In the genomic region with DNA sequence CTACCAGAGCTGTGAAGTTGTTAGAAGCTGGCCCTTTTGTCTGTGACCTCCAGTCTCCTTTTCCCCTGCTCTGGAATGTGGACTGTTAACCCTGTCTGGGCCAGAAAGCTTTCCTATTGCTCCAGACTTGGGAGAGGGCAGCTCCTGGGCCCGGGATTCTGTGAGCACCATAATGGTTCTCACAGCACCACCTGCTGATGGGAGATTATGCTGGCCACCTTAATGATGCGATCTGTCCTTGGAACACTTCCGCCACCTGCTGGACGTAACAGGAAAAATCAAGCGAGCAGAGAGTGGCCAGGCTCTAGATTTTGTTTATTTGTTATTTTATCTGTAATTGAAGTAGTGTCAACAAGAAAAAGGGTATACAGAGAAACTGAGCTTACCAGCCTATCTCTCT, we compare ENCODE assay signal across 8 mouse cellular contexts. TPM values are rescaled to one million over a fixed set of nuclear protein-coding genes. Genes with fewer than 3 reads are reported as not detected.
DNase-seq lines count a peak whose midpoint lies in the region; ATAC-seq and TF ChIP-seq lines count a peak whose summit lies in the region.

No protein-coding gene starts in this region.

- no peaks in the 10 kb centered on the region for H3K9me3 ChIP-seq in ES-Bruce4 (replicated peaks; ENCODE audit: control insufficient read depth, insufficient read depth, low read length, poor library complexity, severe bottlenecking)
- H3K9me3 ChIP-seq in forebrain, embryonic 13.5 days (replicated peaks) = no peaks in the 10 kb centered on the region
- H3K9me3 ChIP-seq in heart, postnatal 0 days (replicated peaks; ENCODE audit: control insufficient read depth, low read length) = no peaks in the 10 kb centered on the region
- no peaks in the 10 kb centered on the region for H3K9me3 ChIP-seq in liver, embryonic 16.5 days (replicated peaks; ENCODE audit: control insufficient read depth, low read length)

- H3K4me1 ChIP-seq in ES-Bruce4 (ENCODE audit: control insufficient read depth, insufficient read depth, low read length) = peaks cover 2% of the 10 kb centered on the region
- H3K4me1 ChIP-seq in forebrain, embryonic 13.5 days = peaks cover 14% of the 10 kb centered on the region
- peaks cover 12% of the 10 kb centered on the region for H3K4me1 ChIP-seq in heart, postnatal 0 days (ENCODE audit: control insufficient read depth, insufficient read depth)
- no peaks in the 10 kb centered on the region for H3K4me1 ChIP-seq in liver, embryonic 16.5 days (ENCODE audit: control insufficient read depth, low read depth, low read length)
- H3K4me1 ChIP-seq in olfactory bulb, adult 2 months (ENCODE audit: control insufficient read depth, insufficient read depth, low read length) = peaks cover 10% of the 10 kb centered on the region
- H3K4me1 ChIP-seq in thymus, adult 2 months (replicated peaks; ENCODE audit: control insufficient read depth, insufficient read depth, low read length) = no peaks in the 10 kb centered on the region

- WGBS in forebrain, embryonic 13.5 days = 0% methylated on average over 5 of the region's 5 CpGs
- 2% methylated on average over 5 of the region's 5 CpGs for WGBS in heart, postnatal 0 days
- 1% methylated on average over 5 of the region's 5 CpGs for whole genome bisulfite sequencing in liver, embryonic 16.5 days (ENCODE audit: insufficient replicate concordance)
- 1% methylated on average over 5 of the region's 5 CpGs for WGBS in olfactory bulb, adult 2 months
- WGBS in thymus, adult 2 months = 0% methylated on average over 5 of the region's 5 CpGs

- 0 out of 2 replicates have a peak, but pooled peaks have one; percentile 28 for TF ChIP-seq EP300 in ES-Bruce4 (IDR thresholded peaks at IDR 0.05; ENCODE audit: insufficient read depth, low read depth, low read length)
- peak; percentile 30; the same call in 1 of the 2 replicates for TF ChIP-seq EP300 in heart, postnatal 0 days (IDR thresholded peaks at IDR 0.05; ENCODE audit: low read depth)

- TF ChIP-seq CTCF in ES-Bruce4 (IDR thresholded peaks at IDR 0.05; ENCODE audit: low read depth, low read length) = peak; percentile 99
- peak; percentile 99 for TF ChIP-seq CTCF in heart, postnatal 0 days (IDR thresholded peaks at IDR 0.05; ENCODE audit: low read depth)
- TF ChIP-seq CTCF in olfactory bulb, adult 2 months (IDR thresholded peaks at IDR 0.05; ENCODE audit: insufficient read depth, low read depth, low read length) = peak; percentile 78
- peak; percentile 38; the same call in 1 of the 2 replicates for TF ChIP-seq CTCF in thymus, adult 2 months (IDR thresholded peaks at IDR 0.05; ENCODE audit: borderline replicate concordance, control insufficient read depth, extremely low read depth, insufficient read depth, low read length, poor library complexity)

- no peak for TF ChIP-seq POLR2A in ES-Bruce4 (IDR thresholded peaks at IDR 0.05; ENCODE audit: insufficient read depth, low read length)
- no peak for TF ChIP-seq POLR2A in olfactory bulb, adult 2 months (IDR thresholded peaks at IDR 0.05; ENCODE audit: insufficient read depth, low read depth, low read length)
- TF ChIP-seq POLR2A in thymus, adult 2 months (IDR thresholded peaks at IDR 0.05; ENCODE audit: control insufficient read depth, extremely low read depth, insufficient read depth, low read length, poor library complexity) = no peak

- ATAC-seq in forebrain, embryonic 13.5 days = peak; percentile 74; the same call in 1 of the 2 replicates
- ATAC-seq in heart, postnatal 0 days (ENCODE audit: insufficient read depth, low read depth) = peak; percentile 70
- peak; percentile 45; the same call in 1 of the 2 replicates for ATAC-seq in liver, embryonic 16.5 days (ENCODE audit: low read depth)

- no peaks in the 10 kb centered on the region for H3K36me3 ChIP-seq in ES-Bruce4 (ENCODE audit: control insufficient read depth, insufficient read depth, low read length, poor library complexity, severe bottlenecking)
- no peaks in the 10 kb centered on the region for H3K36me3 ChIP-seq in forebrain, embryonic 13.5 days (ENCODE audit: poor library complexity, severe bottlenecking)
- peaks cover 18% of the 10 kb centered on the region for H3K36me3 ChIP-seq in heart, postnatal 0 days (replicated peaks; ENCODE audit: control insufficient read depth, insufficient read depth, low read length)
- H3K36me3 ChIP-seq in liver, embryonic 16.5 days (ENCODE audit: control insufficient read depth, insufficient read depth) = no peaks in the 10 kb centered on the region
- H3K36me3 ChIP-seq in thymus, adult 2 months (ENCODE audit: control insufficient read depth, insufficient read depth, low read length) = no peaks in the 10 kb centered on the region

- no peak overlapping the region for H3K27ac ChIP-seq in ES-Bruce4 (ENCODE audit: insufficient read depth, low read length)
- no peak overlapping the region for H3K27ac ChIP-seq in forebrain, embryonic 13.5 days
- H3K27ac ChIP-seq in heart, postnatal 0 days (ENCODE audit: low read depth) = no peak overlapping the region
- H3K27ac ChIP-seq in liver, embryonic 16.5 days (ENCODE audit: low read length) = no peak overlapping the region
- no peak overlapping the region for H3K27ac ChIP-seq in olfactory bulb, adult 2 months (ENCODE audit: insufficient read depth, low read depth, low read length)
- H3K27ac ChIP-seq in thymus, adult 2 months (ENCODE audit: control insufficient read depth, insufficient read depth, low read length) = no peak overlapping the region

- no peak overlapping the region for H3K4me3 ChIP-seq in ES-Bruce4 (ENCODE audit: low read depth, low read length)
- H3K4me3 ChIP-seq in forebrain, embryonic 13.5 days = no peak overlapping the region
- H3K4me3 ChIP-seq in heart, postnatal 0 days (ENCODE audit: low read depth, low read length) = no peak overlapping the region
- H3K4me3 ChIP-seq in liver, embryonic 16.5 days (ENCODE audit: low read depth, low read length) = no peak overlapping the region
- H3K4me3 ChIP-seq in olfactory bulb, adult 2 months (ENCODE audit: insufficient read depth, low read depth, low read length) = no peak overlapping the region
- no peak overlapping the region for H3K4me3 ChIP-seq in thymus, adult 2 months (ENCODE audit: control insufficient read depth, insufficient read depth, low read length)

- H3K4me2 ChIP-seq in forebrain, embryonic 13.5 days = no peak overlapping the region
- no peak overlapping the region for H3K4me2 ChIP-seq in heart, postnatal 0 days (ENCODE audit: low read depth, low read length)
- H3K4me2 ChIP-seq in liver, embryonic 16.5 days (ENCODE audit: low read depth, low read length) = no peak overlapping the region

- peaks cover 2% of the 10 kb centered on the region; the same call in 1 of the 2 replicates for H3K27me3 ChIP-seq in ES-Bruce4 (ENCODE audit: control insufficient read depth, insufficient read depth, low read length, poor library complexity, severe bottlenecking)
- H3K27me3 ChIP-seq in forebrain, embryonic 13.5 days = peaks cover 45% of the 10 kb centered on the region
- peaks cover 37% of the 10 kb centered on the region for H3K27me3 ChIP-seq in heart, postnatal 0 days (ENCODE audit: control insufficient read depth, insufficient read depth, low read length)
- H3K27me3 ChIP-seq in liver, embryonic 16.5 days (ENCODE audit: control insufficient read depth, insufficient read depth, low read depth, low read length) = peaks cover 39% of the 10 kb centered on the region
- H3K27me3 ChIP-seq in thymus, adult 2 months (ENCODE audit: control insufficient read depth, insufficient read depth, low read length) = no peaks in the 10 kb centered on the region; the same call in 1 of the 2 replicates

- peak; percentile 60 for DNase-seq in c-Kit-positive CD71-positive TER-119-positive erythroid progenitor cells, embryonic 14.5 days (ENCODE audit: low spot score)
- peak; percentile 84 for DNase-seq in heart, postnatal 0 days (ENCODE audit: low spot score)
- peak; percentile 87 to 92 for DNase-seq in kidney, postnatal 36 days
- peak; percentile 59 for DNase-seq in thymus, adult 2 months

- no peak overlapping the region for H3K9ac ChIP-seq in ES-Bruce4 (ENCODE audit: low read depth, poor library complexity, severe bottlenecking)
- no peak overlapping the region for H3K9ac ChIP-seq in forebrain, embryonic 13.5 days
- H3K9ac ChIP-seq in heart, postnatal 0 days (replicated peaks; ENCODE audit: low read depth, low read length) = no peak overlapping the region
- H3K9ac ChIP-seq in liver, embryonic 16.5 days (ENCODE audit: low read depth, low read length) = no peak overlapping the region

RNA-seq across cellular contexts. Expression of gene Sost, which starts 2.0 kb away (rescaled TPM):
- not detected in 2 replicates for polyA plus RNA-seq in ES-Bruce4 (2011; ENCODE audit: insufficient read depth, insufficient read length, low read depth, missing spikeins)
- 0.14 TPM in 1 of 2 replicates, not detected in the other for polyA plus RNA-seq in forebrain, embryonic 13.5 days (2015; fragmentation: Nextera tagmentation; extraction: Ambion mirVana)
- total RNA-seq in heart, postnatal 0 days (2014; rRNA removed; ENCODE audit: low replicate concordance) = 6.5 and 21.2 TPM in 2 replicates
- polyA plus RNA-seq in heart, postnatal 0 days (2015; fragmentation: Nextera tagmentation; extraction: Ambion mirVana) = 2.7 and 2.8 TPM in 2 replicates
- polyA plus RNA-seq in liver, embryonic 16.5 days (2015; fragmentation: Nextera tagmentation; extraction: Ambion mirVana) = not detected in 2 replicates
- not detected in 2 replicates for polyA plus RNA-seq in olfactory bulb, adult 2 months (2012; ENCODE audit: insufficient read depth, insufficient read length, low replicate concordance, missing spikeins)
- polyA plus RNA-seq in thymus, adult 2 months (2012; rRNA removed) = 3.1 and 5.0 TPM in 2 replicates

RNA-seq across cellular contexts. Expression of gene Cfap97d1, which starts 15.3 kb away (rescaled TPM):
- polyA plus RNA-seq in ES-Bruce4 (2011; ENCODE audit: insufficient read depth, insufficient read length, low read depth, missing spikeins) = not detected in 2 replicates
- polyA plus RNA-seq in forebrain, embryonic 13.5 days (2015; fragmentation: Nextera tagmentation; extraction: Ambion mirVana) = not detected in 2 replicates
- not detected in 2 replicates for total RNA-seq in heart, postnatal 0 days (2014; rRNA removed; ENCODE audit: low replicate concordance)
- not detected in 2 replicates for polyA plus RNA-seq in heart, postnatal 0 days (2015; fragmentation: Nextera tagmentation; extraction: Ambion mirVana)
- not detected in 2 replicates for polyA plus RNA-seq in liver, embryonic 16.5 days (2015; fragmentation: Nextera tagmentation; extraction: Ambion mirVana)
- polyA plus RNA-seq in olfactory bulb, adult 2 months (2012; ENCODE audit: insufficient read depth, insufficient read length, low replicate concordance, missing spikeins) = not detected in 2 replicates
- polyA plus RNA-seq in thymus, adult 2 months (2012; rRNA removed) = not detected in 2 replicates

RNA-seq across cellular contexts. Expression of gene Dusp3, which starts 18.0 kb away (rescaled TPM):
- 11.9 and 13.3 TPM in 2 replicates for polyA plus RNA-seq in ES-Bruce4 (2011; ENCODE audit: insufficient read depth, insufficient read length, low read depth, missing spikeins)
- polyA plus RNA-seq in forebrain, embryonic 13.5 days (2015; fragmentation: Nextera tagmentation; extraction: Ambion mirVana) = 8.5 and 8.7 TPM in 2 replicates
- total RNA-seq in heart, postnatal 0 days (2014; rRNA removed; ENCODE audit: low replicate concordance) = 106 and 118 TPM in 2 replicates
- polyA plus RNA-seq in heart, postnatal 0 days (2015; fragmentation: Nextera tagmentation; extraction: Ambion mirVana) = 67.9 and 75.7 TPM in 2 replicates
- polyA plus RNA-seq in liver, embryonic 16.5 days (2015; fragmentation: Nextera tagmentation; extraction: Ambion mirVana) = 8.1 and 8.9 TPM in 2 replicates
- polyA plus RNA-seq in olfactory bulb, adult 2 months (2012; ENCODE audit: insufficient read depth, insufficient read length, low replicate concordance, missing spikeins) = not detected in 2 replicates
- polyA plus RNA-seq in thymus, adult 2 months (2012; rRNA removed) = 12.3 and 19.7 TPM in 2 replicates

RNA-seq across cellular contexts. Expression of gene Mpp3, which starts 59.5 kb away (rescaled TPM):
- polyA plus RNA-seq in ES-Bruce4 (2011; ENCODE audit: insufficient read depth, insufficient read length, low read depth, missing spikeins) = 3.8 and 6.3 TPM in 2 replicates
- polyA plus RNA-seq in forebrain, embryonic 13.5 days (2015; fragmentation: Nextera tagmentation; extraction: Ambion mirVana) = 40.8 and 41.0 TPM in 2 replicates
- 4.9 and 8.0 TPM in 2 replicates for total RNA-seq in heart, postnatal 0 days (2014; rRNA removed; ENCODE audit: low replicate concordance)
- polyA plus RNA-seq in heart, postnatal 0 days (2015; fragmentation: Nextera tagmentation; extraction: Ambion mirVana) = 1.7 and 2.2 TPM in 2 replicates
- 0.28 and 0.76 TPM in 2 replicates for polyA plus RNA-seq in liver, embryonic 16.5 days (2015; fragmentation: Nextera tagmentation; extraction: Ambion mirVana)
- polyA plus RNA-seq in olfactory bulb, adult 2 months (2012; ENCODE audit: insufficient read depth, insufficient read length, low replicate concordance, missing spikeins) = not detected in 2 replicates
- polyA plus RNA-seq in thymus, adult 2 months (2012; rRNA removed) = 0.28 and 0.50 TPM in 2 replicates

Comparison
In these comparisons a context has a peak if more than half of its experiments do, and no peak if none do; other contexts are left out.
1. CTCF ChIP-seq: peak in every context shown above with its lines; median percentile 99 in ES-Bruce4; 99 in heart, postnatal 0 days; 78 in olfactory bulb, adult 2 months; 38 in thymus, adult 2 months.